Mouse (Mus musculus) olfactory bulb, adult 2 months (tissue): ENCODE measurements at regions not wholly inside any gene's neighbourhood (a gene's known extent, or its start where the extent isn't known, plus 50 kb on each side); places are given as distances from the start of the nearest gene placed in this dataset.

Experiments used
- H3K27ac ChIP-seq: fragments of 200-500 bp; 2 replicates; pipeline ENCODE4 v1.5.1; 2012; ENCODE audit warnings: low read depth, low read length; ENCODE audit not compliant: insufficient read depth
- H3K4me1 ChIP-seq: fragments of 200-500 bp; 2 replicates; pipeline ENCODE4 v1.6.1; 2012; ENCODE audit warnings: low read length; ENCODE audit not compliant: control insufficient read depth, insufficient read depth
- H3K4me3 ChIP-seq: fragments of 200-500 bp; 2 replicates; pipeline ENCODE4 v1.5.1; 2012; ENCODE audit warnings: mild to moderate bottlenecking, low read depth, low read length, moderate library complexity; ENCODE audit not compliant: insufficient read depth
- CTCF ChIP-seq: fragments of 200-500 bp; IDR thresholded peaks from 2 replicates; pipeline ENCODE4 v1.5.1; 2012; ENCODE audit warnings: low read depth, mild to moderate bottlenecking, low read length, moderate library complexity; ENCODE audit not compliant: insufficient read depth
- POLR2A ChIP-seq: fragments of 200-500 bp; IDR thresholded peaks from 2 replicates; pipeline ENCODE4 v1.6.1; 2012; ENCODE audit warnings: mild to moderate bottlenecking, low read depth, low read length, moderate library complexity; ENCODE audit not compliant: insufficient read depth
- WGBS: fragments of 180-500 bp; shearing (Covaris S2); methylation state at CpG from one replicate; pipeline ENCODE4 v1.1.7; 2018; 5-methylcytosine and 5-hydroxymethylcytosine counted together

- TF ChIP-seq CTCF (no peak), POLR2A (no peak)
- no peaks in the 10 kb centered on the region for H3K4me1 ChIP-seq
- 78% methylated on average over 7 of the region's 7 CpGs for WGBS
Observed at GRCm38 (mm10) chr14:103932170-103932569, 88.0 kb upstream of the Ednrb start.

GRCm38 (mm10) chr14:103929734-103930364, 85.6 kb upstream of the Ednrb start:
- H3K4me3 ChIP-seq: no peak overlapping the region
- H3K27ac ChIP-seq: no peak overlapping the region
- no peak for TF ChIP-seq POLR2A
- no peak for TF ChIP-seq CTCF
- no peaks in the 10 kb centered on the region for H3K4me1 ChIP-seq
- WGBS: 90% methylated on average over 11 of the region's 11 CpGs

More at GRCm38 (mm10) chr14:103932170-103932569, 88.0 kb upstream of the Ednrb start:
- Histone ChIP-seq H3K4me3 (no peak overlapping the region), H3K27ac (no peak overlapping the region)

- H3K4me1 ChIP-seq: no peaks in the 10 kb centered on the region
- H3K27ac ChIP-seq: no peak overlapping the region
- WGBS: 68% methylated on average over 6 of the region's 6 CpGs
- H3K4me3 ChIP-seq: no peak overlapping the region
- TF ChIP-seq POLR2A (no peak), CTCF (no peak)
Observed at GRCm38 (mm10) chr14:103929155-103929729, 85.0 kb upstream of the Ednrb start.

- 81% methylated on average over 5 of the region's 5 CpGs for WGBS
- TF ChIP-seq CTCF (no peak), POLR2A (no peak)
- Histone ChIP-seq H3K4me1 (no peaks in the 10 kb centered on the region), H3K4me3 (no peak overlapping the region), H3K27ac (no peak overlapping the region)
Observed at GRCm38 (mm10) chr14:103920169-103920568, 76.0 kb upstream of the Ednrb start.

GRCm38 (mm10) chr14:103919380-103919779, 75.2 kb upstream of the Ednrb start:
- Histone ChIP-seq H3K27ac (no peak overlapping the region), H3K4me1 (no peaks in the 10 kb centered on the region), H3K4me3 (no peak overlapping the region)
- TF ChIP-seq POLR2A (no peak), CTCF (no peak)
- 85% methylated on average over 4 of the region's 4 CpGs for WGBS

- Histone ChIP-seq H3K27ac (no peak overlapping the region), H3K4me1 (no peaks in the 10 kb centered on the region), H3K4me3 (no peak overlapping the region)
- WGBS: 92% methylated on average over 4 of the region's 4 CpGs
- TF ChIP-seq CTCF (no peak), POLR2A (no peak)
Observed at GRCm38 (mm10) chr14:103913453-103913852, 69.3 kb upstream of the Ednrb start.

GRCm38 (mm10) chr14:103911707-103912106, 67.5 kb upstream of the Ednrb start:
- no peak overlapping the region for H3K27ac ChIP-seq
- H3K4me1 ChIP-seq: no peaks in the 10 kb centered on the region
- WGBS: 70% methylated on average over 4 of the region's 4 CpGs
- TF ChIP-seq CTCF (no peak), POLR2A (no peak)
- H3K4me3 ChIP-seq: no peak overlapping the region

- Histone ChIP-seq H3K4me3 (no peak overlapping the region), H3K4me1 (no peaks in the 10 kb centered on the region), H3K27ac (no peak overlapping the region)
- WGBS: 69% methylated on average over 1 of the region's 1 CpGs
- TF ChIP-seq POLR2A: no peak
Observed at GRCm38 (mm10) chr14:103911280-103911679, 67.1 kb upstream of the Ednrb start.

- Histone ChIP-seq H3K27ac (no peak overlapping the region), H3K4me3 (no peak overlapping the region), H3K4me1 (no peaks in the 10 kb centered on the region)
- 71% methylated on average over 2 of the region's 2 CpGs for WGBS
- TF ChIP-seq CTCF (no peak), POLR2A (no peak)
Observed at GRCm38 (mm10) chr14:103906417-103907070, 62.3 kb upstream of the Ednrb start.
